Mouse (Mus musculus) lung, embryonic 15.5 days (tissue): ENCODE measurements around the gene Dclk3. TPM values are rescaled to one million over a fixed set of nuclear protein-coding genes. Genes with fewer than 3 reads are reported as not detected.

Source experiments
- polyA plus RNA-seq: library from polyadenylated mRNA; unstranded; fragments of >200 nt; fragmentation: Nextera tagmentation; extraction: Ambion mirVana; gene quantifications from 2 replicates; pipeline ENCODE4 v1.2.1, GENCODE M21; 2015

Gene Dclk3
- polyA plus RNA-seq, 1 experiment from 2014 or later = 0.40 TPM

Other genes starting within 250 kb of the Dclk3 start
- gene Mlh1, start 167.3 kb upstream of the Dclk3 start, polyA plus RNA-seq = 37.8 and 38.8 TPM in 2 replicates
- 22.4 and 24.6 TPM in 2 replicates for gene Epm2aip1, start 167.2 kb upstream of the Dclk3 start, polyA plus RNA-seq
- gene Trank1, start 127.3 kb upstream of the Dclk3 start, polyA plus RNA-seq = 0.07 and 0.26 TPM in 2 replicates